Mouse (Mus musculus) liver, adult 2 months (tissue): ENCODE data around the gene Nt5c2. TPM values are rescaled to one million over a fixed set of nuclear protein-coding genes. Genes with fewer than 3 reads are reported as not detected.

Experiments
- DNase-seq: peaks from one replicate; pipeline ENCODE4 v3.0.0-alpha.2; 2011; ENCODE audit warnings: low read depth, low spot score; ENCODE audit errors: extremely low read depth
- H3K27ac ChIP-seq: fragments of 200-500 bp; replicated peaks from 2 replicates; pipeline ENCODE4 v1.5.1; 2012; ENCODE audit warnings: low read depth, mild to moderate bottlenecking, control low read depth, inconsistent platforms, low read length; ENCODE audit not compliant: insufficient read depth
- H3K27me3 ChIP-seq: fragments of 200-500 bp; 2 replicates; pipeline ENCODE4 v1.6.1; 2012; ENCODE audit warnings: mild to moderate bottlenecking, moderate library complexity, low read length, inconsistent platforms; ENCODE audit not compliant: control insufficient read depth, insufficient read depth
- H3K36me3 ChIP-seq: fragments of 200-500 bp; 2 replicates; pipeline ENCODE4 v1.6.1; 2012; ENCODE audit warnings: low read length, inconsistent platforms; ENCODE audit not compliant: control insufficient read depth, insufficient read depth
- H3K4me1 ChIP-seq: fragments of 200-500 bp; 2 replicates; pipeline ENCODE4 v1.6.1; 2011; ENCODE audit warnings: low read length; ENCODE audit not compliant: control insufficient read depth, insufficient read depth
- H3K4me3 ChIP-seq: fragments of 200-500 bp; 2 replicates; pipeline ENCODE4 v1.5.1; 2011; ENCODE audit warnings: low read depth, mild to moderate bottlenecking, control low read depth, low read length, moderate library complexity; ENCODE audit not compliant: insufficient read depth
- H3K79me2 ChIP-seq: fragments of 200-500 bp; 2 replicates; pipeline ENCODE4 v1.6.1; 2012; ENCODE audit warnings: inconsistent platforms, mild to moderate bottlenecking, low read length, moderate library complexity; ENCODE audit not compliant: control insufficient read depth, insufficient read depth
- H3K9ac ChIP-seq: fragments of 200-500 bp; 2 replicates; pipeline ENCODE4 v1.6.1; 2012; ENCODE audit warnings: low read depth, mild to moderate bottlenecking, control low read depth, inconsistent platforms, low read length
- CTCF ChIP-seq: fragments of 200-500 bp; IDR thresholded peaks from 2 replicates; pipeline ENCODE4 v1.5.1; 2011; ENCODE audit warnings: low read depth, low read length, control low read depth
- POLR2A ChIP-seq: fragments of 200-500 bp; IDR thresholded peaks from 2 replicates; pipeline ENCODE4 v1.6.1; 2011; ENCODE audit warnings: low read length, control low read depth; ENCODE audit not compliant: insufficient read depth; ENCODE audit errors: extremely low read depth
- WGBS: fragments of 180-500 bp; shearing (Covaris S2); methylation state at CpG from one replicate; pipeline ENCODE4 v1.1.7; 2018; 5-methylcytosine and 5-hydroxymethylcytosine counted together
- polyA plus RNA-seq: library from polyadenylated mRNA; depleted of rRNA; stranded (reverse); fragments of >200 nt; gene quantifications from 2 replicates; pipeline ENCODE4 v1.2.3, GENCODE M21; 2012
- total RNA-seq: library from RNA; depleted of rRNA; stranded (reverse); fragments of >200 nt; gene quantifications from 2 replicates; pipeline ENCODE4 v1.2.3, GENCODE M21; 2014

The Nt5c2 gene
- total and polyA plus RNA-seq, 2 experiments, result 7.5 to 12.6 TPM

DNA sequence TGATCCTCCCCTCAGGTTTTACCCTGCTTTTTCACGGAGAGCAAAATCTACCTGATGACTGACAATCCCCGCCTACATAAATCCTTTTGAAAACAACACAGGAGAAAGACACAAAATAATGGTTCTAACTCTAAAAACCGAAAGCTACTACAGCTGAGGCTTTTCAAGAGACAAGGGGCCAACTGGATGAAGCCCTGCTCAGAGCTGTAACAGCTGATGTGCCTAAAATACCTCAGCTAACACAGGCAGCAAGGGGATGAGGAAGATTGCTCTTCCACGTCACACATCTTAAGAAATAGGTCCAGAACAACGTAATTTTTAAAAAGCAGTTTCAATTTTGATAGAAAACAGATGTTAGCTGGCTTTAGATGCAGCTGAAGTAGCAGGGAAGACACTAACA lies 88.0 kb downstream of the Nt5c2 start:
- no peaks in the 10 kb centered on the region for H3K27me3 ChIP-seq
- H3K9ac ChIP-seq, result no peak overlapping the region
- H3K36me3 ChIP-seq, result no peaks in the 10 kb centered on the region
- no peak overlapping the region for H3K4me3 ChIP-seq
- TF ChIP-seq POLR2A, result no peak
- TF ChIP-seq CTCF, result no peak
- no peak for DNase-seq
- WGBS, result 65% methylated on average over 5 of the region's 5 CpGs
- peaks cover 3% of the 10 kb centered on the region; the same call in 1 of the 2 replicates for H3K4me1 ChIP-seq
- H3K79me2 ChIP-seq, result peaks cover 15% of the 10 kb centered on the region; the same call in 1 of the 2 replicates
- H3K27ac ChIP-seq, result no peak overlapping the region

DNA sequence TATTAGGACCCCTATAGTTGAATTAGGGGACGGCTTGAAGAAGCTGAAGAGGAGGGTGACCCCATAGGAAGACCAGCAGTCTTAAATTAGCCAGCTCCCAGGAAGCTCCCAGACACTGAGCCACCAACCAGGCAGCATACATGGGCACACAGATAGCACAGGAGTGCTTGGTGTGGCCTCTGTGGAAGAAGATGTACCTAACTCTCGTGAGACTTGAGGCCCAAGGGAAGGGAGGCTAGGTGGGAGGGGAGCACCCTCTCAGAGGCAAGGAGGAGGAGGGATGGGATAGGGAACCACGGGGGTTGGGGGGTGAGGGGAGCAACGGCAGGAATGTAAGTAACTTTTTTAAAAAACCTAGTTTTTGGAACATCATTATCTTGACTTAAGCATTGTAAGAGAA lies 88.6 kb downstream of the Nt5c2 start:
- H3K79me2 ChIP-seq, result peaks cover 13% of the 10 kb centered on the region
- 66% methylated on average over 4 of the region's 4 CpGs for WGBS
- no peak overlapping the region for H3K27ac ChIP-seq
- no peak overlapping the region for H3K9ac ChIP-seq
- H3K36me3 ChIP-seq, result 0 out of 2 replicates have a peak, but pooled peaks cover under 1% of the 10 kb centered on the region
- no peak for TF ChIP-seq POLR2A
- no peak for TF ChIP-seq CTCF
- peaks cover 3% of the 10 kb centered on the region; the same call in 1 of the 2 replicates for H3K4me1 ChIP-seq
- no peak for DNase-seq
- no peaks in the 10 kb centered on the region for H3K27me3 ChIP-seq
- no peak overlapping the region for H3K4me3 ChIP-seq

DNA sequence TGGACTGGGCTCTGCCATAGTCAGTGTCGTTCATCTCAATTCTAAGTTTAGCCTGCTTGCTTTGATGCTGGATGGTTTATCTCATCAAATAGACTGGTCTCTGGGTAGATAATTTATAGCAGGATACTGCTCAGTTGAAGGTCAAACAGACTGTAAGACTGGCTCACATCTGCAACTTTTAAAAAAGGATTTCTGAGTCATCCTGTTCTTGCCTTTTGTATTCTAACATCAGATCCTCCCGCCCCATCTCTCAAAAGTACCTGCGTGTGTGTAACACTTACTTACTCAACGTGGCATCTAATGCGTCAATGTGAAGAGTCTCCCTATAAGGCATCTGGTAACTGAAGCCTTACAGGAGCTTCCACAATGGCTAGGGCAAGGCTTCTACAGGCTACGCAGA lies 94.4 kb downstream of the Nt5c2 start:
- 87% methylated on average over 6 of the region's 6 CpGs for WGBS
- H3K79me2 ChIP-seq, result peaks cover 17% of the 10 kb centered on the region
- TF ChIP-seq POLR2A (no peak), CTCF (no peak)
- H3K27me3 ChIP-seq, result no peaks in the 10 kb centered on the region
- no peaks in the 10 kb centered on the region; the same call in 1 of the 2 replicates for H3K4me1 ChIP-seq
- 0 out of 2 replicates have a peak, but pooled peaks cover 3% of the 10 kb centered on the region for H3K36me3 ChIP-seq
- H3K27ac ChIP-seq, result no peak overlapping the region
- no peak for DNase-seq
- no peak overlapping the region for H3K9ac ChIP-seq
- no peak overlapping the region for H3K4me3 ChIP-seq

GRCm38 (mm10) chr19:46915406-46916080 lies 99.4 kb downstream of the Nt5c2 start:
- 82% methylated on average over 9 of the region's 9 CpGs for WGBS
- no peak for TF ChIP-seq CTCF
- TF ChIP-seq POLR2A, result no peak
- no peak overlapping the region for H3K9ac ChIP-seq
- H3K4me3 ChIP-seq, result no peak overlapping the region
- peaks cover 5% of the 10 kb centered on the region; the same call in 1 of the 2 replicates for H3K79me2 ChIP-seq
- peaks cover 9% of the 10 kb centered on the region for H3K4me1 ChIP-seq
- no peaks in the 10 kb centered on the region for H3K36me3 ChIP-seq
- no peak overlapping the region for H3K27ac ChIP-seq
- H3K27me3 ChIP-seq, result no peaks in the 10 kb centered on the region
- peak; percentile 39 for DNase-seq

GRCm38 (mm10) chr19:46913626-46914025 lies 101.3 kb downstream of the Nt5c2 start:
- Histone ChIP-seq H3K36me3 (no peaks in the 10 kb centered on the region), H3K4me3 (no peak overlapping the region), H3K27me3 (no peaks in the 10 kb centered on the region), H3K79me2 (peaks cover 4% of the 10 kb centered on the region; the same call in 1 of the 2 replicates), H3K9ac (no peak overlapping the region), H3K27ac (peak overlapping the region; percentile 51; the same call in 1 of the 2 replicates), H3K4me1 (peaks cover 14% of the 10 kb centered on the region)
- no peak for TF ChIP-seq POLR2A
- TF ChIP-seq CTCF, result no peak
- WGBS, result 53% methylated on average over 11 of the region's 11 CpGs
- peak; percentile 72 for DNase-seq

DNA sequence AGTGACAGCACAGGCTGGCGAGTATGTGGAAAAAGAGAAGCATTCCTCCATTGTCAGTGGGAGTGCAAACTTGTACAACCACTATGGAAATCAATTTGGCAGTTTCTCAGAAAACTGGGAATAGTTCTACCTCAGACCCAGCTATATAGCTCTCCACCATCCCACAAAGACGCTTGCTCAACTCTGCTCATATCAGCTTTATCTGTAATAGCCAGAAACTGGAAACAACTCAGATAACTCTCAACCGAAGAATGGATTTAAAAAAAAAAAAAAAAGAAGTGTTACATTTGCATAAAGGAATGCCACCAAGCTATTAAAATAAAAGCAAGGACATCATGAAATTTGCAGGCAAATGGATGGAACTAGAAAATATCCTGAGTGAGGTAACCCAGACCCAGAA lies 103.5 kb downstream of the Nt5c2 start:
- no peak for DNase-seq
- TF ChIP-seq CTCF (no peak), POLR2A (no peak)
- Histone ChIP-seq H3K79me2 (peaks cover 8% of the 10 kb centered on the region; the same call in 1 of the 2 replicates), H3K4me1 (peaks cover 18% of the 10 kb centered on the region), H3K4me3 (no peak overlapping the region), H3K27me3 (no peaks in the 10 kb centered on the region), H3K9ac (no peak overlapping the region), H3K36me3 (no peaks in the 10 kb centered on the region), H3K27ac (no peak overlapping the region)
- 74% methylated on average over 3 of the region's 3 CpGs for WGBS
